24 mouse cellular contexts compared by ENCODE assay signal in genomic region chr17:84135243-84135642, GRCm38 (mm10). TPM values are rescaled to one million over a fixed set of nuclear protein-coding genes. Genes with fewer than 3 reads are reported as not detected.
DNase-seq lines count a peak whose midpoint lies in the region; ATAC-seq and TF ChIP-seq lines count a peak whose summit lies in the region.
"Had no signal": no experiment of that assay in that cellular context is flagged by ENCODE, and none has a peak within 500 bp of the region (broad histone marks: within the 10 kb centered on the region; RNA-seq: fewer than 3 reads in every experiment).

No protein-coding gene starts in this region.

- WGBS in liver, embryonic 12.5 days (ENCODE audit: insufficient replicate concordance), result 64% methylated on average over 7 of the region's 7 CpGs
- 37% methylated on average over 7 of the region's 7 CpGs for WGBS in bone marrow, adult 2 months
- WGBS in liver, embryonic 15.5 days (ENCODE audit: insufficient replicate concordance), result 58% methylated on average over 7 of the region's 7 CpGs
- WGBS in small intestine, adult 2 months, result 31% methylated on average over 7 of the region's 7 CpGs
- WGBS in hindbrain, embryonic 16.5 days, result 65% methylated on average over 7 of the region's 7 CpGs
- 55% methylated on average over 7 of the region's 7 CpGs for WGBS in hindbrain, embryonic 13.5 days

- no peak overlapping the region for H3K9ac ChIP-seq in liver, embryonic 12.5 days
- H3K9ac ChIP-seq in liver, embryonic 15.5 days, result no peak overlapping the region
- H3K9ac ChIP-seq in hindbrain, embryonic 16.5 days (ENCODE audit: low read depth, low read length), result no peak overlapping the region
- no peak overlapping the region for H3K9ac ChIP-seq in hindbrain, embryonic 13.5 days
- H3K9ac ChIP-seq: forebrain, postnatal 0 days; heart, embryonic 12.5 days; hindbrain, embryonic 12.5 days; limb, embryonic 12.5 days; midbrain, embryonic 12.5 days; neural tube, embryonic 13.5 days had no signal

- H3K4me3 ChIP-seq in liver, embryonic 12.5 days, result no peak overlapping the region
- H3K4me3 ChIP-seq in bone marrow, adult 2 months (replicated peaks; ENCODE audit: control insufficient read depth, low read depth, low read length), result no peak overlapping the region
- no peak overlapping the region for H3K4me3 ChIP-seq in liver, embryonic 15.5 days (replicated peaks)
- H3K4me3 ChIP-seq in small intestine, adult 2 months (ENCODE audit: low read depth, low read length), result no peak overlapping the region
- H3K4me3 ChIP-seq in hindbrain, embryonic 16.5 days (ENCODE audit: low read length), result no peak overlapping the region
- H3K4me3 ChIP-seq in hindbrain, embryonic 13.5 days, result no peak overlapping the region
- H3K4me3 ChIP-seq: heart, embryonic 12.5 days; hindbrain, embryonic 12.5 days; layer of hippocampus, adult 2 months; limb, embryonic 12.5 days; midbrain, embryonic 12.5 days; neural tube, embryonic 13.5 days had no signal

- no peak for DNase-seq in liver
- DNase-seq in layer of hippocampus, postnatal 10 days (ENCODE audit: low spot score in 2 of 2), result no peak
- DNase-seq: cerebellum, adult 9-10 months; forebrain, postnatal 0 days; heart, postnatal 14 days; kidney, adult 18-20 months; kidney, postnatal 10 days; lung, adult 18-20 months; lung, postnatal 36 days; right cerebral cortex, postnatal 14 days; thymus, postnatal 14 days had no signal

- H3K4me2 ChIP-seq in liver, embryonic 12.5 days, result no peak overlapping the region; the same call in 1 of the 2 replicates
- H3K4me2 ChIP-seq in liver, embryonic 15.5 days, result no peak overlapping the region
- H3K4me2 ChIP-seq in hindbrain, embryonic 16.5 days (ENCODE audit: low read length), result no peak overlapping the region
- no peak overlapping the region for H3K4me2 ChIP-seq in hindbrain, embryonic 13.5 days
- H3K4me2 ChIP-seq: heart, embryonic 12.5 days; hindbrain, embryonic 12.5 days; limb, embryonic 12.5 days; midbrain, embryonic 12.5 days; neural tube, embryonic 13.5 days had no signal

- H3K9me3 ChIP-seq in liver, embryonic 12.5 days (replicated peaks), result no peaks in the 10 kb centered on the region
- H3K9me3 ChIP-seq in liver, embryonic 15.5 days (replicated peaks), result no peaks in the 10 kb centered on the region
- H3K9me3 ChIP-seq in hindbrain, embryonic 16.5 days (ENCODE audit: control insufficient read depth, low read length), result no peaks in the 10 kb centered on the region
- no peaks in the 10 kb centered on the region for H3K9me3 ChIP-seq in hindbrain, embryonic 13.5 days
- H3K9me3 ChIP-seq: heart, embryonic 12.5 days; hindbrain, embryonic 12.5 days; limb, embryonic 12.5 days; midbrain, embryonic 12.5 days; neural tube, embryonic 13.5 days had no signal

- 0 out of 2 replicates have a peak overlapping the region, but pooled peaks have one; percentile 22 for H3K27ac ChIP-seq in liver, embryonic 12.5 days
- peak overlapping the region; percentile 64 for H3K27ac ChIP-seq in bone marrow, adult 2 months (ENCODE audit: control insufficient read depth, insufficient read depth, low read depth, low read length, poor library complexity)
- 0 out of 2 replicates have a peak overlapping the region, but pooled peaks have one; percentile 5 for H3K27ac ChIP-seq in liver, embryonic 15.5 days (replicated peaks)
- H3K27ac ChIP-seq in small intestine, adult 2 months (ENCODE audit: insufficient read depth, low read depth, low read length), result peak overlapping the region; percentile 91
- H3K27ac ChIP-seq in hindbrain, embryonic 16.5 days (ENCODE audit: low read depth, low read length), result no peak overlapping the region
- H3K27ac ChIP-seq in hindbrain, embryonic 13.5 days, result no peak overlapping the region
- H3K27ac ChIP-seq: hindbrain, embryonic 12.5 days; layer of hippocampus, adult 2 months; limb, embryonic 12.5 days; midbrain, embryonic 12.5 days; neural tube, embryonic 13.5 days had no signal

- no peak for TF ChIP-seq POLR2A in bone marrow, adult 2 months (IDR thresholded peaks at IDR 0.05; ENCODE audit: borderline replicate concordance, control insufficient read depth, low read depth, low read length)
- TF ChIP-seq POLR2A in small intestine, adult 2 months (IDR thresholded peaks at IDR 0.05; ENCODE audit: low read depth, low read length), result no peak

- TF ChIP-seq CTCF in bone marrow, adult 2 months (IDR thresholded peaks at IDR 0.05; ENCODE audit: control insufficient read depth, insufficient read depth, low read length), result no peak
- no peak for TF ChIP-seq CTCF in small intestine, adult 2 months (IDR thresholded peaks at IDR 0.05; ENCODE audit: extremely low read depth, insufficient read length, insufficient replicate concordance, low read depth, low read length)

- no peak for ATAC-seq in liver, embryonic 12.5 days
- no peak for ATAC-seq in liver, embryonic 15.5 days (ENCODE audit: insufficient read depth)
- ATAC-seq in hindbrain, embryonic 16.5 days, result no peak
- no peak for ATAC-seq in hindbrain, embryonic 13.5 days (ENCODE audit: low FRiP score)
- ATAC-seq: forebrain, postnatal 0 days had no signal

- H3K27me3 ChIP-seq in liver, embryonic 12.5 days (replicated peaks), result no peaks in the 10 kb centered on the region
- H3K27me3 ChIP-seq in liver, embryonic 15.5 days, result no peaks in the 10 kb centered on the region
- no peaks in the 10 kb centered on the region for H3K27me3 ChIP-seq in small intestine, adult 2 months (ENCODE audit: control insufficient read depth, insufficient read depth, low read length)
- H3K27me3 ChIP-seq in hindbrain, embryonic 16.5 days (replicated peaks; ENCODE audit: control insufficient read depth, insufficient read depth, low read length), result no peaks in the 10 kb centered on the region
- H3K27me3 ChIP-seq in hindbrain, embryonic 13.5 days, result no peaks in the 10 kb centered on the region
- H3K27me3 ChIP-seq: CH12.LX; hindbrain, embryonic 12.5 days; midbrain, embryonic 12.5 days; neural tube, embryonic 13.5 days had no signal

- peaks cover 67% of the 10 kb centered on the region for H3K4me1 ChIP-seq in liver, embryonic 12.5 days
- H3K4me1 ChIP-seq in bone marrow, adult 2 months (ENCODE audit: control insufficient read depth, insufficient read depth, low read length), result peaks cover 2% of the 10 kb centered on the region; the same call in 1 of the 2 replicates
- peaks cover 65% of the 10 kb centered on the region for H3K4me1 ChIP-seq in liver, embryonic 15.5 days (replicated peaks)
- H3K4me1 ChIP-seq in small intestine, adult 2 months (ENCODE audit: control insufficient read depth, insufficient read depth, insufficient read length, low read length), result peaks cover 67% of the 10 kb centered on the region
- no peaks in the 10 kb centered on the region; the same call in 1 of the 2 replicates for H3K4me1 ChIP-seq in hindbrain, embryonic 16.5 days (ENCODE audit: control insufficient read depth, insufficient read depth, low read depth, low read length)
- peaks cover 5% of the 10 kb centered on the region; the same call in 1 of the 2 replicates for H3K4me1 ChIP-seq in hindbrain, embryonic 13.5 days (replicated peaks)
- H3K4me1 ChIP-seq: midbrain, embryonic 12.5 days had no signal

- no peaks in the 10 kb centered on the region for H3K36me3 ChIP-seq in liver, embryonic 12.5 days
- no peaks in the 10 kb centered on the region for H3K36me3 ChIP-seq in liver, embryonic 15.5 days (replicated peaks)
- H3K36me3 ChIP-seq in small intestine, adult 2 months (ENCODE audit: control insufficient read depth, insufficient read depth, low read length), result no peaks in the 10 kb centered on the region
- H3K36me3 ChIP-seq in hindbrain, embryonic 16.5 days (ENCODE audit: control insufficient read depth, insufficient read depth, low read length), result no peaks in the 10 kb centered on the region
- H3K36me3 ChIP-seq in hindbrain, embryonic 13.5 days, result no peaks in the 10 kb centered on the region
- H3K36me3 ChIP-seq: heart, embryonic 12.5 days; hindbrain, embryonic 12.5 days; limb, embryonic 12.5 days; midbrain, embryonic 12.5 days; neural tube, embryonic 13.5 days had no signal

RNA-seq across cellular contexts. Expression of gene Zfp36l2, which starts 52.5 kb away (rescaled TPM):
- polyA plus RNA-seq in liver, embryonic 12.5 days (2016; fragmentation: Nextera tagmentation; extraction: Ambion mirVana), result 19.5 and 20.0 TPM in 2 replicates
- polyA plus RNA-seq in bone marrow, adult 2 months (2011; ENCODE audit: insufficient read depth, insufficient read length, low replicate concordance, missing spikeins), result 45.8 and 74.0 TPM in 2 replicates
- polyA plus RNA-seq in liver, embryonic 15.5 days (2015; fragmentation: Nextera tagmentation; extraction: Ambion mirVana), result 6.8 and 7.4 TPM in 2 replicates
- 124 and 220 TPM in 2 replicates for polyA plus RNA-seq in small intestine, adult 2 months (2012; rRNA removed)
- 10 to 100 TPM; 24.4 to 25.4 TPM for total RNA-seq in layer of hippocampus, postnatal 10 days (2021)
- polyA plus RNA-seq in hindbrain, embryonic 16.5 days (2015; fragmentation: Nextera tagmentation; extraction: Ambion mirVana), result 3.9 and 4.2 TPM in 2 replicates
- polyA plus RNA-seq in hindbrain, embryonic 13.5 days (2015; fragmentation: Nextera tagmentation; extraction: Ambion mirVana), result 5.1 and 5.2 TPM in 2 replicates

Comparison
In these comparisons a context has a peak if more than half of its experiments do, and no peak if none do; other contexts are left out.
1. H3K27ac ChIP-seq: peak in liver, embryonic 12.5 days (single experiment), bone marrow, adult 2 months (single experiment), liver, embryonic 15.5 days (single experiment) and small intestine, adult 2 months (single experiment); none in hindbrain, embryonic 16.5 days (single experiment) and hindbrain, embryonic 13.5 days (single experiment).